Mouse (Mus musculus) midbrain, embryonic 14.5 days (tissue): ENCODE data around the gene Nudt9. TPM values are rescaled to one million over a fixed set of nuclear protein-coding genes. Genes with fewer than 3 reads are reported as not detected.

Experiments used
- ATAC-seq: fragments of 200-750 bp; cut with Nextera tagmentation; 2 replicates; pipeline ENCODE4 v1.8.0; 2017; ENCODE audit warnings: moderate number of reproducible peaks, moderate library complexity; ENCODE audit not compliant: low FRiP score, low TSS enrichment
- DNase-seq: peaks from one replicate; pipeline ENCODE4 v3.0.0-alpha.2; 2015
- H3K27ac ChIP-seq: fragments of 300-500 bp; sonication (generic); replicated peaks from 2 replicates; pipeline ENCODE4 v1.5.1; 2014; ENCODE audit warnings: mild to moderate bottlenecking, low read depth, low read length, moderate library complexity
- H3K27me3 ChIP-seq: fragments of 300-500 bp; sonication (generic); 2 replicates; pipeline ENCODE4 v1.6.1; 2014; ENCODE audit warnings: low read length, control low read depth, mixed read lengths; ENCODE audit not compliant: control insufficient read depth, insufficient read depth
- H3K36me3 ChIP-seq: fragments of 300-500 bp; sonication (generic); 2 replicates; pipeline ENCODE4 v1.6.1; 2014; ENCODE audit warnings: low read length, control low read depth; ENCODE audit not compliant: control insufficient read depth, insufficient read depth
- H3K4me1 ChIP-seq: fragments of 300-500 bp; sonication (generic); 2 replicates; pipeline ENCODE4 v1.6.1; 2014; ENCODE audit warnings: mild to moderate bottlenecking, antibody characterized with exemption, low read length, control low read depth; ENCODE audit not compliant: control insufficient read depth, insufficient read depth
- H3K4me2 ChIP-seq: fragments of 300-500 bp; sonication (generic); 2 replicates; pipeline ENCODE4 v1.6.1; 2014; ENCODE audit warnings: mild to moderate bottlenecking, low read length, moderate library complexity
- H3K4me3 ChIP-seq: fragments of 300-500 bp; sonication (generic); replicated peaks from 2 replicates; pipeline ENCODE4 v1.5.1; 2014; ENCODE audit warnings: low read depth, low read length
- H3K9ac ChIP-seq: fragments of 300-500 bp; sonication (generic); replicated peaks from 2 replicates; pipeline ENCODE4 v1.6.1; 2014; ENCODE audit warnings: mild to moderate bottlenecking, low read length, moderate library complexity
- H3K9me3 ChIP-seq: fragments of 300-500 bp; sonication (generic); 2 replicates; pipeline ENCODE4 v1.6.1; 2016; ENCODE audit warnings: low read length, control low read depth, mixed read lengths; ENCODE audit not compliant: control insufficient read depth
- WGBS: fragments of 180-500 bp; shearing (Covaris S2); extraction: QIAGEN DNeasy Blood & Tissue Kit; methylation state at CpG from one replicate; pipeline ENCODE4 v1.1.7; 2014; 5-methylcytosine and 5-hydroxymethylcytosine counted together
- polyA plus RNA-seq: library from polyadenylated mRNA; unstranded; fragments of >200 nt; fragmentation: Nextera tagmentation; extraction: Ambion mirVana; gene quantifications from 2 replicates; pipeline ENCODE4 v1.2.1, GENCODE M21; 2014

Nudt9 gene
- polyA plus RNA-seq, 1 experiment from 2014 or later, result 56.1 TPM

GRCm38 (mm10) chr5:104061936-104062772, 16.0 kb downstream of the Nudt9 start:
- no peak for ATAC-seq
- Histone ChIP-seq H3K9me3 (no peaks in the 10 kb centered on the region), H3K4me1 (no peaks in the 10 kb centered on the region), H3K27me3 (no peaks in the 10 kb centered on the region), H3K4me3 (no peak overlapping the region), H3K36me3 (peaks cover 44% of the 10 kb centered on the region), H3K27ac (no peak overlapping the region), H3K9ac (no peak overlapping the region), H3K4me2 (no peak overlapping the region)
- DNase-seq, result no peak
- 79% methylated on average over 13 of the region's 13 CpGs for WGBS

- Histone ChIP-seq H3K4me1 (no peaks in the 10 kb centered on the region), H3K9ac (no peak overlapping the region), H3K4me2 (no peak overlapping the region), H3K9me3 (no peaks in the 10 kb centered on the region), H3K4me3 (no peak overlapping the region), H3K36me3 (peaks cover 44% of the 10 kb centered on the region), H3K27me3 (no peaks in the 10 kb centered on the region), H3K27ac (no peak overlapping the region)
- ATAC-seq (no peak), DNase-seq (no peak)
- 87% methylated on average over 11 of the region's 11 CpGs for WGBS
These were observed 16.9 kb downstream of the Nudt9 start for GRCm38 (mm10) chr5:104062773-104063551.

GRCm38 (mm10) chr5:104068751-104069150, 22.6 kb downstream of the Nudt9 start:
- WGBS, result 84% methylated on average over 7 of the region's 7 CpGs
- ATAC-seq, result no peak
- Histone ChIP-seq H3K4me2 (no peak overlapping the region), H3K27ac (no peak overlapping the region), H3K36me3 (peaks cover 8% of the 10 kb centered on the region; the same call in 1 of the 2 replicates), H3K27me3 (no peaks in the 10 kb centered on the region), H3K4me1 (0 out of 2 replicates have a peak, but pooled peaks cover 6% of the 10 kb centered on the region), H3K4me3 (no peak overlapping the region), H3K9ac (no peak overlapping the region), H3K9me3 (no peaks in the 10 kb centered on the region)
- DNase-seq, result peak; percentile 49

GRCm38 (mm10) chr5:104071048-104071447, 24.9 kb downstream of the Nudt9 start:
- Histone ChIP-seq H3K4me2 (no peak overlapping the region), H3K4me1 (0 out of 2 replicates have a peak, but pooled peaks cover 6% of the 10 kb centered on the region), H3K36me3 (no peaks in the 10 kb centered on the region), H3K9ac (no peak overlapping the region), H3K9me3 (no peaks in the 10 kb centered on the region), H3K4me3 (no peak overlapping the region), H3K27ac (no peak overlapping the region), H3K27me3 (no peaks in the 10 kb centered on the region)
- ATAC-seq, result no peak
- 61% methylated on average over 4 of the region's 4 CpGs for WGBS
- no peak for DNase-seq

GRCm38 (mm10) chr5:104072272-104072886, 26.3 kb downstream of the Nudt9 start:
- Histone ChIP-seq H3K27ac (peak overlapping the region; percentile 17; the same call in 1 of the 2 replicates), H3K4me2 (no peak overlapping the region)
- WGBS, result 5% methylated on average over 6 of the region's 8 CpGs

GRCm38 (mm10) chr5:104073602-104074001, 27.5 kb downstream of the Nudt9 start:
- no peak overlapping the region for H3K27ac ChIP-seq
- 87% methylated on average over 5 of the region's 5 CpGs for WGBS
- no peaks in the 10 kb centered on the region for H3K27me3 ChIP-seq
- ATAC-seq, result peak; percentile 94
- 0 out of 2 replicates have a peak, but pooled peaks cover 6% of the 10 kb centered on the region for H3K4me1 ChIP-seq
- no peak for DNase-seq
- H3K9ac ChIP-seq, result no peak overlapping the region
- no peaks in the 10 kb centered on the region for H3K9me3 ChIP-seq
- no peaks in the 10 kb centered on the region for H3K36me3 ChIP-seq
- H3K4me3 ChIP-seq, result no peak overlapping the region
- no peak overlapping the region for H3K4me2 ChIP-seq

More at GRCm38 (mm10) chr5:104072272-104072886, 26.3 kb downstream of the Nudt9 start:
- H3K27me3 ChIP-seq, result no peaks in the 10 kb centered on the region
- no peak overlapping the region for H3K4me3 ChIP-seq
- peak; percentile 95 for ATAC-seq
- H3K9me3 ChIP-seq, result no peaks in the 10 kb centered on the region
- peak; percentile 60 for DNase-seq
- H3K4me1 ChIP-seq, result 0 out of 2 replicates have a peak, but pooled peaks cover 6% of the 10 kb centered on the region
- H3K36me3 ChIP-seq, result no peaks in the 10 kb centered on the region
- H3K9ac ChIP-seq, result no peak overlapping the region

- Histone ChIP-seq H3K4me1 (0 out of 2 replicates have a peak, but pooled peaks cover 6% of the 10 kb centered on the region), H3K9me3 (no peaks in the 10 kb centered on the region), H3K27me3 (no peaks in the 10 kb centered on the region), H3K27ac (no peak overlapping the region), H3K9ac (no peak overlapping the region), H3K36me3 (no peaks in the 10 kb centered on the region), H3K4me2 (no peak overlapping the region), H3K4me3 (no peak overlapping the region)
- peak; percentile 82 for DNase-seq
- ATAC-seq, result no peak
- WGBS, result 36% methylated on average over 12 of the region's 12 CpGs
These were observed 28.3 kb downstream of the Nudt9 start for GRCm38 (mm10) chr5:104074388-104074787.

GRCm38 (mm10) chr5:104076361-104076760, 30.3 kb downstream of the Nudt9 start:
- H3K36me3 ChIP-seq, result no peaks in the 10 kb centered on the region
- 30% methylated on average over 10 of the region's 10 CpGs for WGBS
- no peak overlapping the region for H3K4me2 ChIP-seq
- ATAC-seq, result no peak
- H3K4me3 ChIP-seq, result no peak overlapping the region
- H3K27ac ChIP-seq, result no peak overlapping the region
- H3K27me3 ChIP-seq, result no peaks in the 10 kb centered on the region
- peak; percentile 38 for DNase-seq
- no peak overlapping the region for H3K9ac ChIP-seq
- no peaks in the 10 kb centered on the region for H3K9me3 ChIP-seq
- 0 out of 2 replicates have a peak, but pooled peaks cover 6% of the 10 kb centered on the region for H3K4me1 ChIP-seq
